Mouse (Mus musculus): Measurements from ENCODE around the gene Fam47e. TPM values are rescaled to one million over a fixed set of nuclear protein-coding genes. Genes with fewer than 3 reads are reported as not detected.
"Not testable (repeated sequence)": the region's sequence is repeated elsewhere in the genome, so short reads cannot be mapped to it uniquely, and the experiment has no call there.

Gene Fam47e
- polyA plus RNA-seq (2015; fragmentation: Nextera tagmentation; extraction: Ambion mirVana), result 0.22 and 0.45 TPM in 2 replicates

DNA sequence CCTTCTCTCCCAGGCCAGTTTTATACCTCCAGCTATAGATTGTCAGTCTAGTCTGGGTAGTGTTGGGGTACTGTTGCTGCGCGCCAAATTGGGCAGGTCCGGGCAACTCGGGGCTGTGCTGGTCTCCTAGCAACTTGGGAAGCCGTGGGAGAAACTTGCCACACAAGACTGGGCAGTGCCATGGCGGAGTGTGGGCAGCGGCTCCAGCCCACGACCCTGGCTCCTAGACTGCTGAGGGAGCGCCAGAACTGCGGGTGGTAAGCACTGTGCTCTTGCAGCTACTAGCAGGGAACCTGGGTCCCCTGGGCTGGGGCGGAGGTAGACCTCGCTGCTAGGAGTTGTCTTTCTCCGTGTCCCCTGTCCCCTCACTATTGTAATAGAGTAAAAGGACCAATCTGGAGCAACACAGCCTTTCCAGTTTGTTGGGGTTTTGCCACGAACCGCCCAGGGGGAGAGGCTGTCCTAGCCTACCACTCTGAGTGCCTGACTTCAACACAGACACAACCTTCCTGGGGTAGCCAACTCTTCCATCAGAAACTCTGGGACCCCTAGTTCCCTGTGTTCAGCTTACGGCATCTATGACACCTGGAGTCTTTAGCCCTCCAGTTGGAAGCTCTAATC, at the start of gene Fam47e:
Gene Fam47e (plus strand): TSS at position 179 of the 621 bp plus-strand sequence.
- H3K36me3 ChIP-seq (ENCODE audit: insufficient read depth, low read length), result no peaks in the 10 kb centered on the region
- H3K27ac ChIP-seq (ENCODE audit: low read length), result no peak within 1 kb of the TSS
- no peaks in the 10 kb centered on the region for H3K27me3 ChIP-seq (ENCODE audit: insufficient read depth, low read length)
- H3K4me1 ChIP-seq (ENCODE audit: insufficient read depth, low read length), result no peaks in the 10 kb centered on the region
- ATAC-seq (ENCODE audit: low FRiP score, low TSS enrichment), result peak; percentile 70
- WGBS, result 71% methylated on average over 16 of the region's 16 CpGs
- no peak within 1 kb of the TSS for H3K4me2 ChIP-seq (replicated peaks; ENCODE audit: low read depth, low read length)
- no peak within 1 kb of the TSS for H3K4me3 ChIP-seq (ENCODE audit: low read length)
- H3K9me3 ChIP-seq (ENCODE audit: low read length), result 0 out of 2 replicates have a peak, but pooled peaks cover 4% of the 10 kb centered on the region
- no peak within 1 kb of the TSS for H3K9ac ChIP-seq (replicated peaks; ENCODE audit: low read length)

DNA sequence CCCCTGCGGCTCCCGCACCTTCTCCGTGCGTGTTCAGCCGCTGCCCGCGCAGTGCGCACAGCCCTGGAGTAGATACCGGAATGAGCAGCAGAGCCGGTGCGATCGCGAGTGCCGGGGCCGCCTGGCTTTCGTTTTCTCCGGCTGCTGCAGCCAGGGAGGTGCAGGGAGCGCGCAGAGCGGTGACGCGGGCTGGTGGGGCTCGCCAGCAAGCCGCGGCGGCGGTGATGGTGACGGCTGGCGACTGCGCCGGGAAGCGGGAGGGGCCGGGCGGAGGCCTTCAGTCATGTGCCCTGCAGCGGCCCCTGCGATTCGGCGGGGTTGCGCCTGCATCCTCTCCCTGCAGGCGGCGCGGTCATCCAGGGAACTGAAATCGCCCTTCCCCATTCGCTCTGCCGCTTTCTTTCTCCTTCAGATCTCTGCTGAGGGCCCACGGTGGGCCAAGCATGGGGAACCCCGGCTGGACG, 49.4 kb upstream of the Fam47e start:
- H3K4me2 ChIP-seq (replicated peaks; ENCODE audit: low read depth, low read length), result peak overlapping the region; percentile 86
- ATAC-seq (ENCODE audit: low FRiP score, low TSS enrichment), result peak; percentile 99
- WGBS, result 0% methylated on average over 47 of the region's 48 CpGs

DNA sequence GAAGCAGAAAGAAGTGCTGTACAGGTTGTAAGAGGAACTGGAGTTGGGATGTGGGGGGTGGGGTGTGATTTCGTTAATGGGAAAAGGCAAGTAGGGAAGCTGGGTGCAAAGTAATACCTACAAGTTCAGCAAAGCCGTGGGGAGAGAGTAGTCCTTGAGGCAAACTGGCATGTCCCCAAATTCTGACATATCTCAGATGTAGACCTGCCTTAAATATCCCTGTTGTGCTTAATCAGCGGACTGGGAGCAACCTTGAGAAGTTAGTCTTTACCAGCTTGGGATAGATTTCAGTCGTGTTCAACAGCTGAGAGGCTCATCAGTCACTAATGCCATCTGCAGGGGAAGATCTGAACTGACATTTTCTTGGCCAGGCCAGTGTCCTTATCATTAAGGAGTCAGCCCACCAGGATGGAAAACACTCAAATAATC, 48.6 kb upstream of the Fam47e start:
- no peaks in the 10 kb centered on the region for H3K9me3 ChIP-seq (ENCODE audit: low read length)
- peak overlapping the region; percentile 72; the same call in 1 of the 2 replicates for H3K9ac ChIP-seq (replicated peaks; ENCODE audit: low read length)
- H3K27ac ChIP-seq (ENCODE audit: low read length), result no peak overlapping the region
- no peak overlapping the region for H3K4me3 ChIP-seq (ENCODE audit: low read length)
- 24% methylated on average over 4 of the region's 4 CpGs for WGBS
- H3K27me3 ChIP-seq (ENCODE audit: insufficient read depth, low read length), result no peaks in the 10 kb centered on the region
- peaks cover 20% of the 10 kb centered on the region for H3K4me1 ChIP-seq (ENCODE audit: insufficient read depth, low read length)
- peak overlapping the region; percentile 86 for H3K4me2 ChIP-seq (replicated peaks; ENCODE audit: low read depth, low read length)
- ATAC-seq (ENCODE audit: low FRiP score, low TSS enrichment), result no peak
- no peaks in the 10 kb centered on the region for H3K36me3 ChIP-seq (ENCODE audit: insufficient read depth, low read length)

More for the DNA sequence above, 49.4 kb upstream of the Fam47e start:
- Histone ChIP-seq H3K27me3 (ENCODE audit: insufficient read depth, low read length) (no peaks in the 10 kb centered on the region), H3K4me3 (ENCODE audit: low read length) (peak overlapping the region; percentile 90), H3K4me1 (ENCODE audit: insufficient read depth, low read length) (peaks cover 20% of the 10 kb centered on the region), H3K9me3 (ENCODE audit: low read length) (no peaks in the 10 kb centered on the region), H3K36me3 (ENCODE audit: insufficient read depth, low read length) (no peaks in the 10 kb centered on the region), H3K9ac (replicated peaks; ENCODE audit: low read length) (peak overlapping the region; percentile 93), H3K27ac (ENCODE audit: low read length) (peak overlapping the region; percentile 94)

DNA sequence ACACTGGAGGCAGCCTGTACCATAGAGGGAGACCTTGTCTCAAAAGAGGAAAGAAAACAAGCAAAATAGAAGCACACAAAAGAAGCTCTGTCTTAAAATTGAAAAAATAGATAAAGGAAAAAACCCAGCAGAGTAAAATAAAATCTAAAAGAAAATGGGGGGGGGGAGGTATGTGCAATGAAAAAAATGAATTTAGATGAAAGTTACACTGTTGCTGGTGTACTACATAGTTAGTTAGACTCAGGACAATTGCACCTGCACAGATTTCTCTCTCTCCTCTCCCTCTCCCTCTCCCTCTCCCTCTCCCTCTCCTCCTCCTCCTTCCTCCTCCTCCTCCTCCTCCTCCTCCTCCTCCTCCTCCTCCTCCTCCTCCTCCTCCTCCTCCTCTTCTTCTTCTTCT, 48.1 kb upstream of the Fam47e start, which contains the start of gene Scarb2:
Gene Scarb2 (minus strand): TSS at position 101 of the 400 bp plus-strand sequence.
- Histone ChIP-seq H3K27me3 (ENCODE audit: insufficient read depth, low read length) (no peaks in the 10 kb centered on the region), H3K4me2 (replicated peaks; ENCODE audit: low read depth, low read length) (peak within 1 kb of the TSS; percentile 86), H3K4me3 (ENCODE audit: low read length) (peak within 1 kb of the TSS; percentile 90), H3K36me3 (ENCODE audit: insufficient read depth, low read length) (no peaks in the 10 kb centered on the region), H3K9me3 (ENCODE audit: low read length) (no peaks in the 10 kb centered on the region), H3K27ac (ENCODE audit: low read length) (peak within 1 kb of the TSS; percentile 94), H3K9ac (replicated peaks; ENCODE audit: low read length) (peak within 1 kb of the TSS; percentile 72), H3K4me1 (ENCODE audit: insufficient read depth, low read length) (peaks cover 20% of the 10 kb centered on the region)
- ATAC-seq (ENCODE audit: low FRiP score, low TSS enrichment), result no peak

DNA sequence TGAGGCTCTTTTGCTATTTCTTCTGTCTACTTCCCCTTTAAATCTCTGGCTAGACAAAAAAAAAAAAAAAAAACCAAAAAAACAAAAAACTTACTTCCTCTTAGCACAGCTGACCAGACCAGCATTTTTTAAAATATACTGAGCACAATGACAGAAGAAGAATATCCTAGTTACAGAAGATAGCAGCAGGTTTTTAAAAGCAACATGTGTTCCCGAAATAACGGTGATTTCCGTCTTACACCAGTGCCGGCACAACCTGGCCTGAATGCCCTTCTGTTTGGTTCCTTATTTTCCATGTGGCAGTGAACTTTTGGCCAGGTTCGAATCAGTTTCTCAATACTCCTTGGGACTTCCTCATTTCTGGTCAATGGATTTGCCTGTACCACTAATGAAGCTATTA, 46.0 kb upstream of the Fam47e start:
- no peaks in the 10 kb centered on the region for H3K36me3 ChIP-seq (ENCODE audit: insufficient read depth, low read length)
- ATAC-seq (ENCODE audit: low FRiP score, low TSS enrichment), result no peak
- no peak overlapping the region for H3K4me3 ChIP-seq (ENCODE audit: low read length)
- WGBS, result 89% methylated on average over 5 of the region's 5 CpGs
- no peak overlapping the region for H3K9ac ChIP-seq (replicated peaks; ENCODE audit: low read length)
- H3K4me2 ChIP-seq (replicated peaks; ENCODE audit: low read depth, low read length), result no peak overlapping the region
- H3K9me3 ChIP-seq (ENCODE audit: low read length), result no peaks in the 10 kb centered on the region
- no peaks in the 10 kb centered on the region for H3K27me3 ChIP-seq (ENCODE audit: insufficient read depth, low read length)
- H3K27ac ChIP-seq (ENCODE audit: low read length), result no peak overlapping the region
- H3K4me1 ChIP-seq (ENCODE audit: insufficient read depth, low read length), result peaks cover 17% of the 10 kb centered on the region

DNA sequence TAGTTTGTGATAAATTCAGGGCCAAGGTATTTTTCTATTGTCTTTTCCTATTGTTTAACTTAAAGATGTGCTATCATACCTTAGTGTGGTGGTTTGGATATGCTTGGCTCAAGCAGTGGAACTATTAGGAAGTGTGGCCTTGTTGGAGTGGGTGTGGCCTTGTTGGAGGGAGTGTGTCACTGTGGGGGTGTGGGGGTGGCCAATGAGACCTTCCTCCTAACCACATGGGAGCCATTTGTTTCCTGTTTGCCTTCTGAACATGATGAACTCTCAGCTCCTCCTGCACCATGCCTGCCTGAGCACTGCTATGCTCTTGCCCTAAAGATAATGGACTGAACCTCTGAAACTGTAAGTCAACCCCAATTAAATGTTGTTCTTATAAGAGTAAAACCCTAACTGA, 43.6 kb upstream of the Fam47e start:
- no peaks in the 10 kb centered on the region for H3K9me3 ChIP-seq (ENCODE audit: low read length)
- no peaks in the 10 kb centered on the region for H3K27me3 ChIP-seq (ENCODE audit: insufficient read depth, low read length)
- no peak overlapping the region for H3K27ac ChIP-seq (ENCODE audit: low read length)
- no peaks in the 10 kb centered on the region for H3K36me3 ChIP-seq (ENCODE audit: insufficient read depth, low read length)
- H3K4me2 ChIP-seq (replicated peaks; ENCODE audit: low read depth, low read length), result no peak overlapping the region
- no peak for ATAC-seq (ENCODE audit: low FRiP score, low TSS enrichment)
- peaks cover 4% of the 10 kb centered on the region for H3K4me1 ChIP-seq (ENCODE audit: insufficient read depth, low read length)
- H3K9ac ChIP-seq (replicated peaks; ENCODE audit: low read length), result no peak overlapping the region
- H3K4me3 ChIP-seq (ENCODE audit: low read length), result no peak overlapping the region

DNA sequence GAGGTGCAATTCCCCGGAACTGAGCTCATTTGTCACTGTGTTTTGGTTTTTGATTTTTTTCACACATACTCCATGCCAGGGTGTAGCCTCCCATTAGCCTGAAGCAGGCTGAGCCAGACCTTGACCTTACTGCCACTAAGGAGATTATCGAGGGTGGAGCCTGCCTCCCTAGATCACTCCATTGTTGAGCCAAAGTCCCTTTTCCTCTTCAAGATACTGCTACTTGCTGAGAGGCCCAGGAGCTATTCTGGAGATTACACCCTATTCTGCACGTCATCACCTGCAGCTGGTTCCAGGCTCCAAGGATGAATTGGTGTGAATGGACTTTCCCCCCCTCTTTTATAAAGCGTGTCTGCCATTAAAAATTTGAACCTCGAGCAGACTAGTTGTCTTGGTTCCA, 42.8 kb upstream of the Fam47e start:
- 88% methylated on average over 5 of the region's 5 CpGs for WGBS
- Histone ChIP-seq H3K36me3 (ENCODE audit: insufficient read depth, low read length) (no peaks in the 10 kb centered on the region), H3K4me3 (ENCODE audit: low read length) (no peak overlapping the region), H3K27ac (ENCODE audit: low read length) (no peak overlapping the region), H3K9ac (replicated peaks; ENCODE audit: low read length) (no peak overlapping the region), H3K9me3 (ENCODE audit: low read length) (no peaks in the 10 kb centered on the region), H3K4me1 (ENCODE audit: insufficient read depth, low read length) (no peaks in the 10 kb centered on the region), H3K4me2 (replicated peaks; ENCODE audit: low read depth, low read length) (no peak overlapping the region), H3K27me3 (ENCODE audit: insufficient read depth, low read length) (no peaks in the 10 kb centered on the region)
- no peak for ATAC-seq (ENCODE audit: low FRiP score, low TSS enrichment)

DNA sequence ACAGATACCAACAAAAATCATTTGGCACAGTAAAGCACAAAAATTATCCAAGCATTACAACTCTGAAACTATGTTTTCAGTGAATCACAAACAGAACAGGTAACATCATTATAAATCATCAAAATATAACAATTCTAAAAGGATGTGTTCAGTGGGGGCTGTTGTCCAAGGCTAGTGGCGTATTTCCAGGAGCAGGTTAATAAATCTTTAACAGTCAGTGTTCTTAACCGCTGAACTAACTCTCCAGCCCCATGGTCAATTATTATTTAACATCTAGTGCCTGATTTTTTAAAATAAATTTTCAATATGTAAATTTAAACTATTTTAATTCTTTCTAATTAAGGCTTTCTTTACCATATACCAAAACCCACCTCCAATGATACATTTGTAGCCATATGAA, 33.7 kb upstream of the Fam47e start:
- H3K9me3 ChIP-seq (ENCODE audit: low read length); H3K4me3 ChIP-seq (ENCODE audit: low read length); H3K27ac ChIP-seq (ENCODE audit: low read length); H3K36me3 ChIP-seq (ENCODE audit: insufficient read depth, low read length); H3K27me3 ChIP-seq (ENCODE audit: insufficient read depth, low read length); ATAC-seq (ENCODE audit: low FRiP score, low TSS enrichment); H3K4me2 ChIP-seq (replicated peaks; ENCODE audit: low read depth, low read length); H3K4me1 ChIP-seq (ENCODE audit: insufficient read depth, low read length); H3K9ac ChIP-seq (replicated peaks; ENCODE audit: low read length): not testable (repeated sequence)
- WGBS, result 45% methylated on average over 2 of the region's 2 CpGs

DNA sequence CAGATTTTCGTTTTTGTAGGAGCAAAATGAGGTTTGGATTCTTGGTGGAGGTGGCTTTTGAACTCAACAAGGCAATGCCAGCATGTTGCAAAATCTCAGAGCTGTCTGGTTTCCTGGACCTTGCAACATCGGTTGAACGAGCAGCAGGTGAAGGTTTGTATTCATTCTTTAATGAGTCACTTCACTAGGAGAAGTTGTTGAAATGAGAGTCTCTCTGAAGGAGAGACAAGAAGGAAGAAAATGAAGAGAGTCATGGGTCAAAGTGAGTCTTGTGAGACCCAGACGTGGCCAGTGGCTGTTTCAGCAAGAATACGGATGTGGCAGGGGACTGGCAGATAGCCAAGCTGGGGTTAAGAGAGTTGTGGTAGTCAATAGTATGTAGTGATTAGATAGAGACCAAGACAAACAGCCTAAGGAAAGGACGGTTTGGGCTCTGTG, 30.0 kb upstream of the Fam47e start:
- Histone ChIP-seq H3K4me1 (ENCODE audit: insufficient read depth, low read length) (no peaks in the 10 kb centered on the region), H3K4me2 (replicated peaks; ENCODE audit: low read depth, low read length) (no peak overlapping the region), H3K36me3 (ENCODE audit: insufficient read depth, low read length) (no peaks in the 10 kb centered on the region), H3K9ac (replicated peaks; ENCODE audit: low read length) (no peak overlapping the region), H3K4me3 (ENCODE audit: low read length) (no peak overlapping the region), H3K27ac (ENCODE audit: low read length) (no peak overlapping the region), H3K27me3 (ENCODE audit: insufficient read depth, low read length) (no peaks in the 10 kb centered on the region), H3K9me3 (ENCODE audit: low read length) (no peaks in the 10 kb centered on the region)
- 60% methylated on average over 6 of the region's 6 CpGs for WGBS
- ATAC-seq (ENCODE audit: low FRiP score, low TSS enrichment), result no peak

DNA sequence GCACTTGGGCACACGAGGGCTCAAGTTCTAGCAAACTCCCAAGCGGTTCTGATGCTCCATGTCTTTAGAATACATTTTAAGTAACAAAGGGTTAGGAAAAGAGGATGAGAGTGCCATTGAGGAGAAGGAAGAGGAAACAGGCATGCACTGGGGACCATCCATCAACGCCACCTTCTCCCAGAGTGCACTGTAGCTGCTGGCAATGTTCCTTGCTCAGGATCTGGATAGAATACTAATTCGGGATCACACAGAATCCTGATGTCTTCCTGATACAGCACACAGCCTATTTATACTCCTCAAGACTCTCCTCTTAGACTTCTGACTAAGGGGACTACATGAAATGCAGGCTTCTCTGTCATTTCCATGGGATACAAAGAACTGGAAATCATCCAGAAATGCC, 15.2 kb upstream of the Fam47e start:
- Histone ChIP-seq H3K27ac (ENCODE audit: low read length) (no peak overlapping the region), H3K27me3 (ENCODE audit: insufficient read depth, low read length) (no peaks in the 10 kb centered on the region), H3K4me3 (ENCODE audit: low read length) (no peak overlapping the region), H3K9ac (replicated peaks; ENCODE audit: low read length) (no peak overlapping the region), H3K9me3 (ENCODE audit: low read length) (peaks cover 2% of the 10 kb centered on the region; the same call in 1 of the 2 replicates), H3K4me2 (replicated peaks; ENCODE audit: low read depth, low read length) (no peak overlapping the region), H3K4me1 (ENCODE audit: insufficient read depth, low read length) (no peaks in the 10 kb centered on the region), H3K36me3 (ENCODE audit: insufficient read depth, low read length) (no peaks in the 10 kb centered on the region)
- WGBS, result 74% methylated on average over 4 of the region's 4 CpGs
- no peak for ATAC-seq (ENCODE audit: low FRiP score, low TSS enrichment)

Data from kidney, embryonic 16.5 days (tissue).